Mouse (Mus musculus) hindbrain, embryonic 10.5 days (tissue): ENCODE measurements at regions not wholly inside any gene's neighbourhood (a gene's known extent, or its start where the extent isn't known, plus 50 kb on each side); places are given as distances from the start of the nearest gene placed in this dataset.
A peak's percentile ranks its signal among the peaks of the same experiment; 100 is the strongest.
"Not testable (repeated sequence)": the region's sequence is repeated elsewhere in the genome, so short reads cannot be mapped to it uniquely, and the experiment has no call there.

Experiments used
- DNase-seq: peaks from one replicate; pipeline ENCODE4 v3.0.0-alpha.2; 2017; ENCODE audit warnings: low spot score
- H3K27ac ChIP-seq: fragments of 300-500 bp; sonication (generic); 2 replicates; pipeline ENCODE4 v1.5.1; 2016; ENCODE audit warnings: mild to moderate bottlenecking, moderate library complexity
- H3K27me3 ChIP-seq: fragments of 300-500 bp; sonication (generic); 2 replicates; pipeline ENCODE4 v1.6.1; 2016; ENCODE audit warnings: mild to moderate bottlenecking; ENCODE audit not compliant: poor library complexity, insufficient read depth, severe bottlenecking
- H3K36me3 ChIP-seq: fragments of 300-500 bp; sonication (generic); 2 replicates; pipeline ENCODE4 v1.6.1; 2016; ENCODE audit warnings: mild to moderate bottlenecking, moderate library complexity
- H3K4me1 ChIP-seq: fragments of 300-500 bp; sonication (generic); replicated peaks from 2 replicates; pipeline ENCODE4 v1.6.1; 2016; ENCODE audit warnings: mild to moderate bottlenecking
- H3K4me3 ChIP-seq: fragments of 300-500 bp; sonication (generic); 2 replicates; pipeline ENCODE4 v1.5.1; 2016; ENCODE audit warnings: mild to moderate bottlenecking, moderate library complexity
- H3K9me3 ChIP-seq: fragments of 300-500 bp; sonication (generic); 2 replicates; pipeline ENCODE4 v1.6.1; 2016; ENCODE audit warnings: mild to moderate bottlenecking, moderate library complexity
- WGBS: fragments of 180-500 bp; shearing (Covaris S2); methylation state at CpG from one replicate; pipeline ENCODE4 v1.1.7; 2016; 5-methylcytosine and 5-hydroxymethylcytosine counted together

GRCm38 (mm10) chr2:181930037-181930436 is 60.9 kb upstream of the Gm14496 start:
- WGBS: 89% methylated on average over 5 of the region's 5 CpGs

GRCm38 (mm10) chr2:181930538-181930937 is 60.4 kb upstream of the Gm14496 start:
- H3K4me1 ChIP-seq, H3K36me3 ChIP-seq, H3K27ac ChIP-seq, H3K27me3 ChIP-seq, DNase-seq, H3K9me3 ChIP-seq, H3K4me3 ChIP-seq: not testable (repeated sequence)
- WGBS: 97% methylated on average over 4 of the region's 4 CpGs

More at GRCm38 (mm10) chr2:181930037-181930436, 60.9 kb upstream of the Gm14496 start:
- H3K36me3 ChIP-seq: no peaks in the 10 kb centered on the region
- H3K4me3 ChIP-seq: no peak overlapping the region
- no peak for DNase-seq
- H3K27ac ChIP-seq: no peak overlapping the region
- no peaks in the 10 kb centered on the region for H3K9me3 ChIP-seq
- H3K4me1 ChIP-seq: no peaks in the 10 kb centered on the region
- H3K27me3 ChIP-seq: no peaks in the 10 kb centered on the region

- not testable (repeated sequence) for H3K4me1 ChIP-seq, H3K27ac ChIP-seq, H3K36me3 ChIP-seq, H3K9me3 ChIP-seq, H3K4me3 ChIP-seq, H3K27me3 ChIP-seq
- peak; percentile 50 for DNase-seq
- 74% methylated on average over 3 of the region's 3 CpGs for WGBS
Measured at GRCm38 (mm10) chr2:181931077-181931815, 59.7 kb upstream of the Gm14496 start.

GRCm38 (mm10) chr2:181931918-181932605 is 58.9 kb upstream of the Gm14496 start:
- no peaks in the 10 kb centered on the region for H3K36me3 ChIP-seq
- peak; percentile 22 for DNase-seq
- no peaks in the 10 kb centered on the region for H3K4me1 ChIP-seq
- no peak overlapping the region for H3K4me3 ChIP-seq
- no peaks in the 10 kb centered on the region for H3K9me3 ChIP-seq
- H3K27me3 ChIP-seq: no peaks in the 10 kb centered on the region
- H3K27ac ChIP-seq: no peak overlapping the region
- WGBS: 87% methylated on average over 2 of the region's 2 CpGs
